Mouse (Mus musculus): Measurements from ENCODE around the gene Hapln4.

GRCm38 (mm10) chr8:70086151-70086550, 2.9 kb downstream of the Hapln4 start:
- no peak for TF ChIP-seq ZC3H11A (IDR thresholded peaks at IDR 0.05; ENCODE audit: low read depth, low read length)
- TF ChIP-seq KAT2A (conservative IDR thresholded peaks at IDR 0.05; ENCODE audit: low read depth, low read length): no peak
- no peak for TF ChIP-seq GABPA (IDR thresholded peaks at IDR 0.05; ENCODE audit: low read depth, low read length)
- no peak for TF ChIP-seq MAZ (IDR thresholded peaks at IDR 0.05; ENCODE audit: low read depth, low read length)
- no peak for TF ChIP-seq ZMIZ1 (IDR thresholded peaks at IDR 0.05; ENCODE audit: low read depth, low read length)
- TF ChIP-seq CTCF (IDR thresholded peaks at IDR 0.05 in 2 of 3, conservative IDR thresholded peaks at IDR 0.05 in 1 of 3; ENCODE audit: control insufficient read depth in 1 of 3, insufficient read depth in 1 of 3, low read depth in 2 of 3, low read length in 3 of 3, poor library complexity in 1 of 3, severe bottlenecking in 1 of 3): no peak
- no peak for TF ChIP-seq NRF1 (IDR thresholded peaks at IDR 0.05; ENCODE audit: insufficient read depth, low read depth, low read length, poor library complexity, severe bottlenecking)

Measured in MEL (cell line).